Mouse (Mus musculus) liver, adult 2 months (tissue): Measurements from ENCODE around the gene Timm10. TPM values are rescaled to one million over a fixed set of nuclear protein-coding genes. Genes with fewer than 3 reads are reported as not detected.
A peak's percentile ranks its signal among the peaks of the same experiment; 100 is the strongest.

ENCODE experiments used
- DNase-seq: peaks from one replicate; pipeline ENCODE4 v3.0.0-alpha.2; 2011; ENCODE audit warnings: low read depth, low spot score; ENCODE audit errors: extremely low read depth
- H3K27ac ChIP-seq: fragments of 200-500 bp; replicated peaks from 2 replicates; pipeline ENCODE4 v1.5.1; 2012; ENCODE audit warnings: low read depth, mild to moderate bottlenecking, control low read depth, inconsistent platforms, low read length; ENCODE audit not compliant: insufficient read depth
- H3K27me3 ChIP-seq: fragments of 200-500 bp; 2 replicates; pipeline ENCODE4 v1.6.1; 2012; ENCODE audit warnings: mild to moderate bottlenecking, moderate library complexity, low read length, inconsistent platforms; ENCODE audit not compliant: control insufficient read depth, insufficient read depth
- H3K36me3 ChIP-seq: fragments of 200-500 bp; 2 replicates; pipeline ENCODE4 v1.6.1; 2012; ENCODE audit warnings: low read length, inconsistent platforms; ENCODE audit not compliant: control insufficient read depth, insufficient read depth
- H3K4me1 ChIP-seq: fragments of 200-500 bp; 2 replicates; pipeline ENCODE4 v1.6.1; 2011; ENCODE audit warnings: low read length; ENCODE audit not compliant: control insufficient read depth, insufficient read depth
- H3K4me3 ChIP-seq: fragments of 200-500 bp; 2 replicates; pipeline ENCODE4 v1.5.1; 2011; ENCODE audit warnings: low read depth, mild to moderate bottlenecking, control low read depth, low read length, moderate library complexity; ENCODE audit not compliant: insufficient read depth
- H3K79me2 ChIP-seq: fragments of 200-500 bp; 2 replicates; pipeline ENCODE4 v1.6.1; 2012; ENCODE audit warnings: inconsistent platforms, mild to moderate bottlenecking, low read length, moderate library complexity; ENCODE audit not compliant: control insufficient read depth, insufficient read depth
- H3K9ac ChIP-seq: fragments of 200-500 bp; 2 replicates; pipeline ENCODE4 v1.6.1; 2012; ENCODE audit warnings: low read depth, mild to moderate bottlenecking, control low read depth, inconsistent platforms, low read length
- CTCF ChIP-seq: fragments of 200-500 bp; IDR thresholded peaks from 2 replicates; pipeline ENCODE4 v1.5.1; 2011; ENCODE audit warnings: low read depth, low read length, control low read depth
- POLR2A ChIP-seq: fragments of 200-500 bp; IDR thresholded peaks from 2 replicates; pipeline ENCODE4 v1.6.1; 2011; ENCODE audit warnings: low read length, control low read depth; ENCODE audit not compliant: insufficient read depth; ENCODE audit errors: extremely low read depth
- WGBS: fragments of 180-500 bp; shearing (Covaris S2); methylation state at CpG from one replicate; pipeline ENCODE4 v1.1.7; 2018; 5-methylcytosine and 5-hydroxymethylcytosine counted together
- polyA plus RNA-seq: library from polyadenylated mRNA; depleted of rRNA; stranded (reverse); fragments of >200 nt; gene quantifications from 2 replicates; pipeline ENCODE4 v1.2.3, GENCODE M21; 2012; rRNA removed
- total RNA-seq: library from RNA; depleted of rRNA; stranded (reverse); fragments of >200 nt; gene quantifications from 2 replicates; pipeline ENCODE4 v1.2.3, GENCODE M21; 2014; rRNA removed

The Timm10 gene
- total and polyA plus RNA-seq, 2 experiments, result 36.1 to 45.8 TPM

DNA sequence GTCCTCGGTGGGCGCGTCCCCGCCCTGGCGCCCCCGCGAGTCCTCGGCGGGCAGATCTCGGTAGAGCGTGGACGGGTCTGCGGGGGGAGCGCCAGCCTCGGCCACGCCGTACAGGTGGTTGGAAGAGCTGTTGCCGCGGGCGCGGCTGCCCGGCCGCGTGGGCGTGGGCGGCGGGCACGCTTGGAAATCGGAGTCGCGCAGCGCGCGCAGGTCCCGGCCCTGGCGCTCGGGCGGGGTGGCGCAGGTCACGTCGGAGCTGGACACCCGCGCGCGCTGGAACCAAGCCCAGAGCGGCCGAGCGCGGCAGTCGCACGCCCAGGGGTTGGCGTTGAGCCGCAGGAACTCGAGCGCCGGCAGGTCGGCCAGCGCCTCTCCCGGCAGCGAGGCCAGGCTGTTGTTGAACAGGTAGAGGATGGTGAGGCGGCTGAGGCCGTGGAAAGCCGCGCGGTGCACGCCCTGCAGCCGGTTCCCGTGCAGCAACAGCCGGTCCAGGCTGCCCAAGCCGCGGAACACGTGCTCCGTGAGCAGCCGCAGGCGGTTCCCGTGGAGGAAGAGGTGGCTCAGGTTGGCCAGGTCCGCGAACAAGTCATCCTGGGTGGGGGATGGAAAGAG, 45.4 kb downstream of the Timm10 start:
- no peaks in the 10 kb centered on the region for H3K79me2 ChIP-seq
- H3K4me3 ChIP-seq, result peak overlapping the region; percentile 38; the same call in 1 of the 2 replicates
- WGBS, result 2% methylated on average over 78 of the region's 78 CpGs
- H3K9ac ChIP-seq, result peak overlapping the region; percentile 19
- H3K27me3 ChIP-seq, result peaks cover 6% of the 10 kb centered on the region
- H3K4me1 ChIP-seq, result no peaks in the 10 kb centered on the region
- DNase-seq, result peak; percentile 39
- TF ChIP-seq POLR2A (no peak), CTCF (0 out of 2 replicates have a peak, but pooled peaks have one; percentile 5)
- no peak overlapping the region for H3K27ac ChIP-seq
- no peaks in the 10 kb centered on the region for H3K36me3 ChIP-seq

DNA sequence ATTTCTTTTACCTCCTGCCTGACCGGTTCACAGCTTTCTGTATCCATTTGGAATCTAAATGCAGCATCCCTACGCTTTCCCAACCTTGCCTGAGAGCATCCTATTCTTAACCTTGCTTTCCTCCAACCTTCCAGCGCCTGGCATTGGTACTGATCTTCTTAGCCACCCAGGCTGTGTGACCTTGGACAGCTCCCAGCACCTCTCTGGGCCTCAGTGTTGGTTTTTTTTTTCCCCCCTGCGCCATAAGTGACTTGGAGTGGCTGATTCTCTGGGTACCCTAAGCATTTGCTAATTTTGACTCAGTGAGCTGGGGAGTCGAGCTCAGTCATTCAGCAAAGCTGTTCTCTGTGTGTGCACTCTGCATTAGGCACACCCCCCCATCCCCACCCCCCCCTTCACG, 49.0 kb downstream of the Timm10 start:
- Histone ChIP-seq H3K4me3 (no peak overlapping the region), H3K9ac (no peak overlapping the region), H3K27ac (no peak overlapping the region), H3K36me3 (no peaks in the 10 kb centered on the region), H3K79me2 (no peaks in the 10 kb centered on the region), H3K4me1 (no peaks in the 10 kb centered on the region), H3K27me3 (peaks cover 3% of the 10 kb centered on the region; the same call in 1 of the 2 replicates)
- DNase-seq, result no peak
- TF ChIP-seq POLR2A, result no peak
- WGBS, result 56% methylated on average over 6 of the region's 6 CpGs

Other genes starting within 250 kb of the Timm10 start
- gene Ctnnd1, start 176.2 kb upstream of the Timm10 start, total RNA-seq, result 47.4 and 53.2 TPM in 2 replicates
- gene Ctnnd1, start 176.2 kb upstream of the Timm10 start, polyA plus RNA-seq, result 29.7 and 31.4 TPM in 2 replicates
- 0.07 TPM in 1 of 2 replicates, not detected in the other for gene Btbd18, start 167.9 kb upstream of the Timm10 start, total RNA-seq
- gene Btbd18, start 167.9 kb upstream of the Timm10 start, polyA plus RNA-seq, result not detected in 2 replicates
- 19.2 and 27.3 TPM in 2 replicates for gene Selenoh, start 156.2 kb upstream of the Timm10 start, total RNA-seq
- gene Selenoh, start 156.2 kb upstream of the Timm10 start, polyA plus RNA-seq, result 18.8 and 19.6 TPM in 2 replicates
- not detected in 2 replicates for gene Gm28635, start 149.0 kb upstream of the Timm10 start, total RNA-seq
- not detected in 2 replicates for gene Gm28635, start 149.0 kb upstream of the Timm10 start, polyA plus RNA-seq
- gene Med19, start 148.6 kb upstream of the Timm10 start, total RNA-seq, result 7.9 and 9.3 TPM in 2 replicates
- gene Med19, start 148.6 kb upstream of the Timm10 start, polyA plus RNA-seq, result 5.5 and 5.6 TPM in 2 replicates
- gene Tmx2, start 147.9 kb upstream of the Timm10 start, total RNA-seq, result 50.6 and 53.6 TPM in 2 replicates
- 83.5 and 92.1 TPM in 2 replicates for gene Tmx2, start 147.9 kb upstream of the Timm10 start, polyA plus RNA-seq
- gene Zdhhc5, start 111.8 kb upstream of the Timm10 start, total RNA-seq, result 21.9 and 25.8 TPM in 2 replicates
- 35.6 and 36.1 TPM in 2 replicates for gene Zdhhc5, start 111.8 kb upstream of the Timm10 start, polyA plus RNA-seq
- gene Clp1, start 99.6 kb upstream of the Timm10 start, total RNA-seq, result 7.9 and 10.9 TPM in 2 replicates
- gene Clp1, start 99.6 kb upstream of the Timm10 start, polyA plus RNA-seq, result 8.6 and 12.6 TPM in 2 replicates
- gene Ypel4, start 92.9 kb upstream of the Timm10 start, total RNA-seq, result not detected in 2 replicates
- gene Ypel4, start 92.9 kb upstream of the Timm10 start, polyA plus RNA-seq, result 0.05 TPM in 2 replicates
- 1.7 and 3.1 TPM in 2 replicates for gene Gm19426, start 83.3 kb upstream of the Timm10 start, total RNA-seq
- gene Gm19426, start 83.3 kb upstream of the Timm10 start, polyA plus RNA-seq, result 1.9 and 3.0 TPM in 2 replicates
- 298 and 437 TPM in 2 replicates for gene Serping1, start 51.6 kb upstream of the Timm10 start, total RNA-seq
- 979 and 1,033 TPM in 2 replicates for gene Serping1, start 51.6 kb upstream of the Timm10 start, polyA plus RNA-seq
- gene Ube2l6, start 28.2 kb upstream of the Timm10 start, total RNA-seq, result 42.4 and 44.3 TPM in 2 replicates
- gene Ube2l6, start 28.2 kb upstream of the Timm10 start, polyA plus RNA-seq, result 99.8 and 106 TPM in 2 replicates
- 0.18 TPM in 1 of 2 replicates, not detected in the other for gene Smtnl1, start 4.3 kb upstream of the Timm10 start, total RNA-seq
- not detected in 2 replicates for gene Smtnl1, start 4.3 kb upstream of the Timm10 start, polyA plus RNA-seq
- gene Slc43a1, start 11.9 kb downstream of the Timm10 start, total RNA-seq, result 7.2 and 10.0 TPM in 2 replicates
- gene Slc43a1, start 11.9 kb downstream of the Timm10 start, polyA plus RNA-seq, result 8.9 and 12.1 TPM in 2 replicates
- gene Rtn4rl2, start 59.7 kb downstream of the Timm10 start, total RNA-seq, result 0.13 TPM in 1 of 2 replicates, not detected in the other
- 0.29 and 0.50 TPM in 2 replicates for gene Rtn4rl2, start 59.7 kb downstream of the Timm10 start, polyA plus RNA-seq
- gene Slc43a3, start 109.6 kb downstream of the Timm10 start, total RNA-seq, result 25.7 and 26.6 TPM in 2 replicates
- 23.2 and 30.6 TPM in 2 replicates for gene Slc43a3, start 109.6 kb downstream of the Timm10 start, polyA plus RNA-seq
- not detected in 2 replicates for gene Prg2, start 153.5 kb downstream of the Timm10 start, total RNA-seq
- 0.11 TPM in 1 of 2 replicates, not detected in the other for gene Prg2, start 153.5 kb downstream of the Timm10 start, polyA plus RNA-seq
- not detected in 2 replicates for gene Prg3, start 161.2 kb downstream of the Timm10 start, total RNA-seq
- not detected in 2 replicates for gene Prg3, start 161.2 kb downstream of the Timm10 start, polyA plus RNA-seq
- 39.1 and 40.7 TPM in 2 replicates for gene Ssrp1, start 210.2 kb downstream of the Timm10 start, total RNA-seq
- 45.2 and 48.9 TPM in 2 replicates for gene Ssrp1, start 210.2 kb downstream of the Timm10 start, polyA plus RNA-seq
- gene P2rx3, start 210.5 kb downstream of the Timm10 start, total RNA-seq, result 2.1 and 2.8 TPM in 2 replicates
- gene P2rx3, start 210.5 kb downstream of the Timm10 start, polyA plus RNA-seq, result 1.2 and 2.1 TPM in 2 replicates
- 13.2 and 15.0 TPM in 2 replicates for gene Tnks1bp1, start 221.0 kb downstream of the Timm10 start, total RNA-seq
- 12.3 and 13.4 TPM in 2 replicates for gene Tnks1bp1, start 221.0 kb downstream of the Timm10 start, polyA plus RNA-seq